Mouse (Mus musculus): ENCODE results near the gene Ntn1. TPM values are rescaled to one million over a fixed set of nuclear protein-coding genes. Genes with fewer than 3 reads are reported as not detected.
A peak's percentile ranks its signal among the peaks of the same experiment; 100 is the strongest.

Ntn1 gene
- total RNA-seq, 4 experiments from 2014 or later, result 6.0 to 7.3 (median 7.0) TPM

- no peak for DNase-seq (ENCODE audit: low spot score in 2 of 2)
Observed at GRCm38 (mm10) chr11:68407266-68407926, 6.8 kb upstream of the Ntn1 start.

GRCm38 (mm10) chr11:68405576-68405975 lies 5.0 kb upstream of the Ntn1 start:
- DNase-seq (ENCODE audit: low spot score in 2 of 2), result no peak

- DNase-seq (ENCODE audit: low spot score in 2 of 2), result no peak
Observed at GRCm38 (mm10) chr11:68404185-68404584, 3.6 kb upstream of the Ntn1 start.

- no peak for DNase-seq (ENCODE audit: low spot score in 2 of 2)
Observed at GRCm38 (mm10) chr11:68401428-68401827, 805 bp upstream of the Ntn1 start.

- no peak for DNase-seq (ENCODE audit: low spot score in 2 of 2)
Observed at GRCm38 (mm10) chr11:68400021-68400671, 477 bp downstream of the Ntn1 start.

GRCm38 (mm10) chr11:68399548-68400020 lies 1.0 kb downstream of the Ntn1 start:
- peak in 1 of 2 experiments; percentile 10 for DNase-seq (ENCODE audit: low spot score in 2 of 2)

- no peak for DNase-seq (ENCODE audit: low spot score in 2 of 2)
Observed at GRCm38 (mm10) chr11:68398891-68399547, 1.6 kb downstream of the Ntn1 start.

- DNase-seq (ENCODE audit: low spot score in 2 of 2), result no peak
Observed at GRCm38 (mm10) chr11:68395546-68395945, 5.1 kb downstream of the Ntn1 start.

- no peak for DNase-seq (ENCODE audit: low spot score in 2 of 2)
Observed at GRCm38 (mm10) chr11:68394749-68395148, 5.9 kb downstream of the Ntn1 start.

GRCm38 (mm10) chr11:68393897-68394490 lies 6.6 kb downstream of the Ntn1 start:
- DNase-seq (ENCODE audit: low spot score in 2 of 2), result no peak

- DNase-seq (ENCODE audit: low spot score in 2 of 2), result no peak
Observed at GRCm38 (mm10) chr11:68390381-68391287, 10.0 kb downstream of the Ntn1 start.

GRCm38 (mm10) chr11:68389621-68390020 lies 11.0 kb downstream of the Ntn1 start:
- no peak for DNase-seq (ENCODE audit: low spot score in 2 of 2)

GRCm38 (mm10) chr11:68388655-68389015 lies 12.0 kb downstream of the Ntn1 start:
- no peak for DNase-seq (ENCODE audit: low spot score in 2 of 2)

- DNase-seq (ENCODE audit: low spot score in 2 of 2), result no peak
Observed at GRCm38 (mm10) chr11:68387971-68388654, 12.5 kb downstream of the Ntn1 start.

GRCm38 (mm10) chr11:68387441-68387760 lies 13.2 kb downstream of the Ntn1 start:
- no peak for DNase-seq (ENCODE audit: low spot score in 2 of 2)

GRCm38 (mm10) chr11:68386589-68387440 lies 13.8 kb downstream of the Ntn1 start:
- no peak for DNase-seq (ENCODE audit: low spot score in 2 of 2)

GRCm38 (mm10) chr11:68385921-68386588 lies 14.6 kb downstream of the Ntn1 start:
- no peak for DNase-seq (ENCODE audit: low spot score in 2 of 2)

- no peak for DNase-seq (ENCODE audit: low spot score in 2 of 2)
Observed at GRCm38 (mm10) chr11:68385021-68385821, 15.4 kb downstream of the Ntn1 start.
